Mouse (Mus musculus) layer of hippocampus, adult 2 months (tissue): ENCODE measurements around the gene Top2a. TPM values are rescaled to one million over a fixed set of nuclear protein-coding genes. Genes with fewer than 3 reads are reported as not detected.

Experiments used
- DNase-seq, 2 experiments: peaks; one replicate each; pipeline ENCODE4 v3.0.0; 2022; ENCODE audit warnings: low spot score in 2 of 2
- H3K27ac ChIP-seq: fragments of 200-600 bp; 2 replicates; pipeline ENCODE4 v1.8.1; 2022
- H3K4me3 ChIP-seq: fragments of 200-600 bp; 2 replicates; pipeline ENCODE4 v1.8.1; 2022; ENCODE audit warnings: mild to moderate bottlenecking
- CTCF ChIP-seq: fragments of 200-600 bp; conservative IDR thresholded peaks from 2 replicates; pipeline ENCODE4 v1.8.1; 2022; ENCODE audit warnings: antibody characterized with exemption, mild to moderate bottlenecking, moderate library complexity
- total RNA-seq, 2 experiments: library from RNA; stranded (reverse); gene quantifications; 2 replicates each; pipeline ENCODE4 v1.2.3; 2021

Gene Top2a
- total RNA-seq, 2 experiments from 2014 or later, result 1.7 to 3.0 TPM

GRCm38 (mm10) chr11:98972801-98973360, 51.1 kb downstream of the Top2a start:
- DNase-seq, result no peak
- no peak overlapping the region for H3K27ac ChIP-seq
- TF ChIP-seq CTCF, result no peak
- H3K4me3 ChIP-seq, result no peak overlapping the region

DNA sequence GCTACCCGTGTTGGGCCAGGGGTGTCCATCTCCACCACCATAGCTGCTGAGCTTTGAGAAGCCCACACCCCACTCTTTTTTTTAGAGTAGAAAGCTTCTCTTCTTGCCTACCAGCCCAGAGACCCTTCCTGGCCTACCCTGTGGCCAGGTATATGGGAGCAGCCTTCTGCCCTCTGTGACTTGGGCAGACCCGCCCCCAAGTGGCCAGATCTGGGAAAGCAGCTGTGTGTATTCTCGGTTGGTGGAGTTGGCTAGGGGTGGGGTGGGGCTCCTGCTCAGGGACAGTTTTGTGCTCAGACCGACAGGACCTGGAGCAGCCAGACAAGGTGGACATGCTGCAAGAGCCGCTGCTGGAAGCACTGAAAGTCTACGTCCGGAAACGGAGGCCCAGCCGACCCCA, 51.8 kb downstream of the Top2a start:
- Histone ChIP-seq H3K4me3 (no peak overlapping the region), H3K27ac (no peak overlapping the region)
- peak; percentile 71 to 90 for DNase-seq
- TF ChIP-seq CTCF, result peak; percentile 93

- DNase-seq, result peak in 1 of 2 experiments; percentile 59
- TF ChIP-seq CTCF, result no peak
- H3K4me3 ChIP-seq, result no peak overlapping the region
- no peak overlapping the region for H3K27ac ChIP-seq
These were observed 52.5 kb downstream of the Top2a start for GRCm38 (mm10) chr11:98971316-98972031.

DNA sequence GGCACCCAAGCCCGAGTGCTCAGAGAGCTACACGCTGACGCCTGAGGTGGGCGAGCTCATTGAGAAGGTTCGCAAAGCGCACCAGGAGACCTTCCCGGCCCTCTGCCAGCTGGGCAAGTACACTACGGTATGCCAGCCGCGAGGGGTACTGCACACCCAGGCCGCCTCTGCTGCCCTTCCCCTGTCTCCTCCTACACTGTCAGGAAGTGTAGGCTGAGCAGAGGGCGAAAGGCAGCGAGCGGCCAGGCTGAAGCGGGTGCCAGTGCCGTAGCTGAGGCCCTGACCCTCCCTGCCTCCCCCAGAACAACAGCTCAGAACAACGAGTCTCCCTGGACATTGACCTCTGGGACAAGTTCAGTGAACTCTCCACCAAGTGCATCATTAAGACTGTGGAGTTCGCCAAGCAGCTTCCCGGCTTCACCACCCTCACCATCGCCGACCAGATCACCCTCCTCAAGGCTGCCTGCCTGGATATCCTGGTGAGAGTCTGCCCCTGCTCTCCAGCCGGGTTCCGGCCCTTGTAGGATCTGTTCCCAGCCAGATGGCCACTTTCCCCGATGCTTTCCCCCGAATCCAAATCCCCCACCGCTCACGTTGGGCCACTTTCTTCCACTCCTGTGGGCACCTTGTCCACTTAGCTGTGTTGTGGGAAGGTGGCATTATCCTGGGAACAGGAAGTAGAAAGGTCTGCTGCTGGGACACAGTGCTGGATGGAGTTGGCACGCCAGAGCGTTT, 53.6 kb downstream of the Top2a start:
- Histone ChIP-seq H3K27ac (peak overlapping the region; percentile 40; the same call in 1 of the 2 replicates), H3K4me3 (no peak overlapping the region)
- DNase-seq, result no peak
- no peak for TF ChIP-seq CTCF

DNA sequence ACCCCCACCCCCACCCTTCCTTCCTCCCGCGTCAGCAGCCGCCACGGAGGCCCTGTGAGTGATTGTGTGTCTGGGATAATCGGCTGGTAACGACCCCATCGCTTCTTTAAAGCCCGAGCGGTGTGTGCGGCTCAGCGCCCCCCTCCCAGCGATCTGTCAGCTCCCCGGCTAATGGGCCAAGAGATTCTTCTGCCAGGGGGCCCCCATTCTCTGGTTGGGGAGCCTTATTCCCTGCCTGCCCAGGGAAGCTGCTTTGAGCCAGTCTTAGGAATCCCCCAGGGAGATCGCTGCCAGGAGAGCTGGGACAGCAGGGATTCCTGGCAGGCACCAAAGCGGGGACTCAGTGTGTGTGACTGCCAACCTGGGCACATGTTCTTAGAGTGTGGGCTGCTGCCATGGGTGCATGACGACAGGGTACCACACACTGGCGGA, 54.5 kb downstream of the Top2a start:
- peak overlapping the region; percentile 40; the same call in 1 of the 2 replicates for H3K27ac ChIP-seq
- no peak for TF ChIP-seq CTCF
- no peak overlapping the region for H3K4me3 ChIP-seq
- peak; percentile 83 to 87 for DNase-seq

DNA sequence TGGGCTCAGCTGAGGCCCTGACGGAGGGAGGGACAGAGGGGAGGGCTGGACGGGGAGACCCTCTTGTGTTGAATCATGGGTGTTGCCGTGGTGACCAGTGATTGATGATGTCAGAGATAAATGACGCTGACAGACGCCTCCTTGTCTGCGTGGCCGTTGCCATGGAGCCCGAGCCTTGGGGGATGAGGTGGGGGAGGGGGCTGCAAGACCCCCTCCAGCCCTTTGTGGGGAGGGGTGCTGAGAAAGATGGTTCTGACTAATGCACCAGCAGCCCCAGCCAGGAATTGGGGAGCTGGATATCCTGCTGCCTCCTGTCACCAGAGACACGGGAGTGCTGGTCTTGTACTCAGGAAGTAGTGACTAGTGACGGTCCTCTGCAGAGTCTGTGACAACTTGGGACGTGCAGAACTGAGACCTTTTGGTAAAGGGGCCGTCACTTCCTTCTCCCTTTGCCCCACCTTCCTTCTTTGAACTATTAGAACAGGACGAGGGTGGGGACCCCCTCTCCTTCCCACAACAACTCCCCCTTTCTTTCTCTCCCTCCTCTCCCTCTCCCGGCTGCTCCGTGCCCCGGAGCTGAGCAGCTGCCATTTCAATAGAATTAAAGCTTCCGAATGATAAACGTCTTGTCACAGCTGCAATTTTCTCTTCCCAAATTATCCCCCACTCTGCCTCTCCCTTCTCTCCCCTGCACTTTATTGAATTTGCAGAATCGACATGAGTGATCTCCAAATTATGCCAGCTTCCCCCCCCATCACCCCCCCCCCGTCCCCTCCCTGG, 55.1 kb downstream of the Top2a start:
- DNase-seq, result no peak
- peak overlapping the region; percentile 15; the same call in 1 of the 2 replicates for H3K27ac ChIP-seq
- TF ChIP-seq CTCF, result no peak
- H3K4me3 ChIP-seq, result no peak overlapping the region

- no peak for TF ChIP-seq CTCF
- DNase-seq, result no peak
- no peak overlapping the region; the same call in 1 of the 2 replicates for H3K27ac ChIP-seq
- H3K4me3 ChIP-seq, result no peak overlapping the region
These were observed 55.9 kb downstream of the Top2a start for GRCm38 (mm10) chr11:98968079-98968478.

- peak; percentile 73 to 81 for DNase-seq
- H3K27ac ChIP-seq, result peak overlapping the region; percentile 64; the same call in 1 of the 2 replicates
- TF ChIP-seq CTCF, result peak; percentile 67
- no peak overlapping the region for H3K4me3 ChIP-seq
These were observed 57.4 kb downstream of the Top2a start for GRCm38 (mm10) chr11:98966499-98967141.

GRCm38 (mm10) chr11:98965416-98966077, 58.4 kb downstream of the Top2a start:
- TF ChIP-seq CTCF, result no peak
- Histone ChIP-seq H3K4me3 (no peak overlapping the region), H3K27ac (peak overlapping the region; percentile 53; the same call in 1 of the 2 replicates)
- no peak for DNase-seq

- no peak for DNase-seq
- TF ChIP-seq CTCF, result no peak
- Histone ChIP-seq H3K27ac (peak overlapping the region; percentile 81; the same call in 1 of the 2 replicates), H3K4me3 (no peak overlapping the region)
These were observed 59.2 kb downstream of the Top2a start for GRCm38 (mm10) chr11:98964616-98965415.

GRCm38 (mm10) chr11:98964201-98964615, 59.8 kb downstream of the Top2a start:
- no peak for TF ChIP-seq CTCF
- H3K4me3 ChIP-seq, result peak overlapping the region; percentile 64
- no peak for DNase-seq
- peak overlapping the region; percentile 81; the same call in 1 of the 2 replicates for H3K27ac ChIP-seq
